Comparison of ENCODE assay signal across 18 mouse cellular contexts in genomic region chr16:54354423-54354822, GRCm38 (mm10).
DNase-seq lines count a peak whose midpoint lies in the region; ATAC-seq and TF ChIP-seq lines count a peak whose summit lies in the region.
"Had no signal": no experiment of that assay in that cellular context is flagged by ENCODE, and none has a peak within 500 bp of the region (broad histone marks: within the 10 kb centered on the region; RNA-seq: fewer than 3 reads in every experiment).

No protein-coding gene starts in this region.

- no peaks in the 10 kb centered on the region for H3K9me3 ChIP-seq in heart, embryonic 13.5 days
- H3K9me3 ChIP-seq in heart, postnatal 0 days (replicated peaks; ENCODE audit: control insufficient read depth, low read length) = no peaks in the 10 kb centered on the region
- H3K9me3 ChIP-seq in forebrain, embryonic 10.5 days = no peaks in the 10 kb centered on the region
- H3K9me3 ChIP-seq in liver, embryonic 12.5 days (replicated peaks) = no peaks in the 10 kb centered on the region
- H3K9me3 ChIP-seq: embryonic facial prominence, embryonic 12.5 days; forebrain, embryonic 12.5 days; hindbrain, embryonic 13.5 days had no signal

- no peak overlapping the region for H3K27ac ChIP-seq in heart, adult 2 months
- H3K27ac ChIP-seq in heart, embryonic 13.5 days (replicated peaks) = peak overlapping the region; percentile 82
- peak overlapping the region; percentile 79 for H3K27ac ChIP-seq in heart, postnatal 0 days (ENCODE audit: low read depth)
- H3K27ac ChIP-seq in forebrain, embryonic 10.5 days = no peak overlapping the region
- no peak overlapping the region for H3K27ac ChIP-seq in liver, embryonic 12.5 days
- H3K27ac ChIP-seq: embryonic facial prominence, embryonic 12.5 days; forebrain, embryonic 12.5 days; hindbrain, embryonic 13.5 days; hindbrain, postnatal 0 days had no signal

- TF ChIP-seq POLR2A in heart, adult 2 months (IDR thresholded peaks at IDR 0.05; ENCODE audit: insufficient read depth, low read depth, low read length) = no peak

- peak; percentile 15 to 22 for DNase-seq in heart, adult 2 months
- peak; percentile 24 to 26 for DNase-seq in heart, adult 9 months (ENCODE audit: low spot score in 2 of 2)
- DNase-seq in heart, postnatal 0 days (ENCODE audit: low spot score) = peak; percentile 81
- no peak for DNase-seq in urinary bladder, adult 2 months (ENCODE audit: low spot score)
- DNase-seq in forebrain, embryonic 10.5 days (ENCODE audit: extremely low spot score, low spot score) = no peak
- no peak for DNase-seq in thymus, postnatal 36 days
- DNase-seq: adrenal gland, adult 8-10 months; adrenal gland, postnatal 36 days; cerebellum, adult 2 months; gastrocnemius, postnatal 10 days; kidney, adult 11 months had no signal

- no peak for TF ChIP-seq CTCF in heart, adult 2 months (IDR thresholded peaks at IDR 0.05)
- TF ChIP-seq CTCF in heart, postnatal 0 days (IDR thresholded peaks at IDR 0.05; ENCODE audit: low read depth) = no peak

- H3K9ac ChIP-seq in heart, adult 2 months (ENCODE audit: low read depth, low read length) = no peak overlapping the region
- H3K9ac ChIP-seq in heart, embryonic 13.5 days = no peak overlapping the region
- H3K9ac ChIP-seq in heart, postnatal 0 days (replicated peaks; ENCODE audit: low read depth, low read length) = no peak overlapping the region
- H3K9ac ChIP-seq in liver, embryonic 12.5 days = no peak overlapping the region
- H3K9ac ChIP-seq: embryonic facial prominence, embryonic 12.5 days; forebrain, embryonic 12.5 days; hindbrain, embryonic 13.5 days had no signal

- H3K36me3 ChIP-seq in heart, adult 2 months (ENCODE audit: control insufficient read depth, insufficient read depth, low read length) = peaks cover 2% of the 10 kb centered on the region; the same call in 1 of the 2 replicates
- H3K36me3 ChIP-seq in heart, embryonic 13.5 days = no peaks in the 10 kb centered on the region
- no peaks in the 10 kb centered on the region for H3K36me3 ChIP-seq in heart, postnatal 0 days (replicated peaks; ENCODE audit: control insufficient read depth, insufficient read depth, low read length)
- H3K36me3 ChIP-seq in forebrain, embryonic 10.5 days (replicated peaks) = no peaks in the 10 kb centered on the region
- no peaks in the 10 kb centered on the region for H3K36me3 ChIP-seq in liver, embryonic 12.5 days
- H3K36me3 ChIP-seq: embryonic facial prominence, embryonic 12.5 days; forebrain, embryonic 12.5 days; hindbrain, embryonic 13.5 days had no signal

- H3K27me3 ChIP-seq in heart, adult 2 months (ENCODE audit: control insufficient read depth, insufficient read depth, low read length) = no peaks in the 10 kb centered on the region
- H3K27me3 ChIP-seq in heart, embryonic 13.5 days (replicated peaks) = no peaks in the 10 kb centered on the region
- no peaks in the 10 kb centered on the region for H3K27me3 ChIP-seq in heart, postnatal 0 days (ENCODE audit: control insufficient read depth, insufficient read depth, low read length)
- no peaks in the 10 kb centered on the region for H3K27me3 ChIP-seq in forebrain, embryonic 10.5 days (ENCODE audit: poor library complexity, severe bottlenecking)
- no peaks in the 10 kb centered on the region for H3K27me3 ChIP-seq in liver, embryonic 12.5 days (replicated peaks)
- H3K27me3 ChIP-seq: embryonic facial prominence, embryonic 12.5 days; forebrain, embryonic 12.5 days; hindbrain, embryonic 13.5 days had no signal

- TF ChIP-seq EP300 in heart, adult 2 months (IDR thresholded peaks at IDR 0.05; ENCODE audit: insufficient read depth, low read depth, low read length) = 0 out of 2 replicates have a peak, but pooled peaks have one; percentile 34
- peak; percentile 28; the same call in 1 of the 2 replicates for TF ChIP-seq EP300 in heart, postnatal 0 days (IDR thresholded peaks at IDR 0.05; ENCODE audit: low read depth)

- H3K4me2 ChIP-seq in heart, embryonic 13.5 days = no peak overlapping the region
- H3K4me2 ChIP-seq in heart, postnatal 0 days (ENCODE audit: low read depth, low read length) = no peak overlapping the region
- H3K4me2 ChIP-seq in liver, embryonic 12.5 days = no peak overlapping the region
- H3K4me2 ChIP-seq: embryonic facial prominence, embryonic 12.5 days; forebrain, embryonic 12.5 days; hindbrain, embryonic 13.5 days had no signal

- no peak; the same call in 1 of the 2 replicates for ATAC-seq in heart, embryonic 13.5 days (ENCODE audit: extremely low read depth, insufficient number of reproducible peaks, low FRiP score, low TSS enrichment)
- ATAC-seq in heart, postnatal 0 days (ENCODE audit: insufficient read depth, low read depth) = peak; percentile 98
- ATAC-seq in liver, embryonic 12.5 days = no peak
- ATAC-seq: forebrain, embryonic 16.5 days; hindbrain, postnatal 0 days had no signal

- H3K79me2 ChIP-seq in heart, adult 2 months (replicated peaks; ENCODE audit: control insufficient read depth, insufficient read depth, low read length) = no peaks in the 10 kb centered on the region

- no peaks in the 10 kb centered on the region for H3K4me1 ChIP-seq in heart, adult 2 months (ENCODE audit: control insufficient read depth, insufficient read depth, low read length)
- peaks cover 10% of the 10 kb centered on the region; the same call in 1 of the 2 replicates for H3K4me1 ChIP-seq in heart, embryonic 13.5 days
- no peaks in the 10 kb centered on the region for H3K4me1 ChIP-seq in heart, postnatal 0 days (ENCODE audit: control insufficient read depth, insufficient read depth)
- no peaks in the 10 kb centered on the region for H3K4me1 ChIP-seq in forebrain, embryonic 10.5 days
- no peaks in the 10 kb centered on the region for H3K4me1 ChIP-seq in liver, embryonic 12.5 days
- H3K4me1 ChIP-seq: embryonic facial prominence, embryonic 12.5 days; forebrain, embryonic 12.5 days; hindbrain, embryonic 13.5 days had no signal

- H3K4me3 ChIP-seq in heart, adult 2 months = no peak overlapping the region
- no peak overlapping the region for H3K4me3 ChIP-seq in heart, embryonic 13.5 days
- H3K4me3 ChIP-seq in heart, postnatal 0 days (ENCODE audit: low read depth, low read length) = no peak overlapping the region
- no peak overlapping the region for H3K4me3 ChIP-seq in forebrain, embryonic 10.5 days
- no peak overlapping the region for H3K4me3 ChIP-seq in liver, embryonic 12.5 days
- H3K4me3 ChIP-seq: embryonic facial prominence, embryonic 12.5 days; forebrain, embryonic 12.5 days; hindbrain, embryonic 13.5 days had no signal

- intact Hi-C loops in heart, adult 2 months (cut with DNase I) = no loop called here

Comparison
In these comparisons a context has a peak if more than half of its experiments do, and no peak if none do; other contexts are left out.
1. H3K27ac ChIP-seq: peak in heart, embryonic 13.5 days (single experiment) and heart, postnatal 0 days (single experiment); none in heart, adult 2 months (single experiment), forebrain, embryonic 10.5 days (single experiment) and liver, embryonic 12.5 days (single experiment).
2. DNase-seq: peak in heart, adult 2 months (2 of 2), heart, adult 9 months (2 of 2) and heart, postnatal 0 days (single experiment); none in urinary bladder, adult 2 months (single experiment), forebrain, embryonic 10.5 days (single experiment) and thymus, postnatal 36 days (0 of 2).